In the genomic region with DNA sequence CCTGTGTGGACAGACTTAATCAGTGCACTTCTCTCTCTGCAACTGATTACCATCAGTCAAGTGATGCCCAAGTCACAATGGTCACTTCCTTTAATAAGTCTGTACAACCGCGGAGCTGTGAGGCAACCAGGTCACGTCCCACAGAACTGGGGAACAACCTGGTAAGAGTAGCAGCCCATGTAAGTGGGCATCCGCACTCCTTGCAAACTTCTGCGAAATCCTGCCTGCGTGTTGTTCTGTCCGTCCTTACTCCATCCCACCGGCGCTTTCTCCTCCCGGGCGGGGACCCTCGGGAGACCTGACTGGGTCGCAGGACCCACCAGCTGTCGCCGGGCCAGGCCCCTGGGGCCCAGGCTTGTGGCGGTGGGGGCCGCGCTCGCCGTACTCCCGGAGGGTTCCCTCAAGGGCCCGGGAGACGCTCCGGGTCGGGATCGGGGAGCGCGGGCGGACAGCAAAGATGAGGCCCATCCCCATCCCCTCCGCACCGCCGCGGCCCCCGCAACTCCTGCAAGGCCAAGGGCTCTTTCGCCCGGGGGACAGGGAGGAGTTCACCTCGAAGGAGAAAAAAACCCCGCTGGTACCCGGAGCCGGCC, we compare ENCODE assay signal across 8 mouse cellular contexts. TPM values are rescaled to one million over a fixed set of nuclear protein-coding genes. Genes with fewer than 3 reads are reported as not detected.
DNase-seq lines count a peak whose midpoint lies in the region; ATAC-seq lines count a peak whose summit lies in the region.

No protein-coding gene starts in this region.

- peak; percentile 20 for ATAC-seq in CD4-positive, CD25-positive, alpha-beta regulatory T cell, adult 4 months
- peak; percentile 68 for ATAC-seq in embryonic facial prominence, embryonic 12.5 days (ENCODE audit: insufficient number of reproducible peaks, insufficient read depth, low FRiP score, low TSS enrichment)
- ATAC-seq in hindbrain, embryonic 16.5 days, result peak; percentile 73
- peak; percentile 71; the same call in 1 of the 2 replicates for ATAC-seq in neural tube, embryonic 14.5 days (ENCODE audit: low read depth)

- H3K36me3 ChIP-seq in embryonic facial prominence, embryonic 12.5 days, result no peaks in the 10 kb centered on the region
- no peaks in the 10 kb centered on the region for H3K36me3 ChIP-seq in hindbrain, embryonic 16.5 days (ENCODE audit: control insufficient read depth, insufficient read depth, low read length)
- H3K36me3 ChIP-seq in neural tube, embryonic 14.5 days (ENCODE audit: control insufficient read depth, insufficient read depth, low read length), result no peaks in the 10 kb centered on the region

- peak overlapping the region; percentile 83 for H3K9ac ChIP-seq in embryonic facial prominence, embryonic 12.5 days
- H3K9ac ChIP-seq in hindbrain, embryonic 16.5 days (ENCODE audit: low read depth, low read length), result peak overlapping the region; percentile 94
- H3K9ac ChIP-seq in neural tube, embryonic 14.5 days (replicated peaks; ENCODE audit: low read depth, low read length), result peak overlapping the region; percentile 79

- peak; percentile 97 for DNase-seq in heart, adult 11 months
- no peak for DNase-seq in heart, postnatal 36 days
- DNase-seq in lung, adult 18-20 months, result peak; percentile 63 to 64
- no peak for DNase-seq in cerebellum, adult 11 months

- WGBS in embryonic facial prominence, embryonic 12.5 days, result under 1% methylated on average over 36 of the region's 40 CpGs
- WGBS in hindbrain, embryonic 16.5 days, result under 1% methylated on average over 35 of the region's 40 CpGs
- under 1% methylated on average over 40 of the region's 40 CpGs for WGBS in neural tube, embryonic 14.5 days

- peak overlapping the region; percentile 82 for H3K4me2 ChIP-seq in embryonic facial prominence, embryonic 12.5 days (replicated peaks)
- peak overlapping the region; percentile 77 for H3K4me2 ChIP-seq in hindbrain, embryonic 16.5 days (ENCODE audit: low read length)
- peak overlapping the region; percentile 69 for H3K4me2 ChIP-seq in neural tube, embryonic 14.5 days (ENCODE audit: low read depth, low read length)

- intact Hi-C loops in heart, postnatal 36 days (cut with DNase I), result loop anchor here (2.0 to 10.0 kb wide), 6 partner anchors 68 to 670 kb away; partner anchors contain the start of genes Akirin2, Mob3b, Orc3 and Rars2

- H3K4me1 ChIP-seq in embryonic facial prominence, embryonic 12.5 days, result peaks cover 4% of the 10 kb centered on the region; the same call in 1 of the 2 replicates
- H3K4me1 ChIP-seq in hindbrain, embryonic 16.5 days (ENCODE audit: control insufficient read depth, insufficient read depth, low read depth, low read length), result peaks cover 2% of the 10 kb centered on the region; the same call in 1 of the 2 replicates
- H3K4me1 ChIP-seq in neural tube, embryonic 14.5 days (ENCODE audit: control insufficient read depth, insufficient read depth, low read length), result no peaks in the 10 kb centered on the region

- peak overlapping the region; percentile 94 for H3K4me3 ChIP-seq in embryonic facial prominence, embryonic 12.5 days
- H3K4me3 ChIP-seq in hindbrain, embryonic 16.5 days (ENCODE audit: low read length), result peak overlapping the region; percentile 94
- H3K4me3 ChIP-seq in neural tube, embryonic 14.5 days (ENCODE audit: low read depth, low read length), result peak overlapping the region; percentile 68

- no peaks in the 10 kb centered on the region for H3K27me3 ChIP-seq in embryonic facial prominence, embryonic 12.5 days
- H3K27me3 ChIP-seq in hindbrain, embryonic 16.5 days (replicated peaks; ENCODE audit: control insufficient read depth, insufficient read depth, low read length), result no peaks in the 10 kb centered on the region
- no peaks in the 10 kb centered on the region for H3K27me3 ChIP-seq in neural tube, embryonic 14.5 days (ENCODE audit: control insufficient read depth, insufficient read depth, low read length)

- peak overlapping the region; percentile 42 for H3K27ac ChIP-seq in embryonic facial prominence, embryonic 12.5 days
- peak overlapping the region; percentile 78 for H3K27ac ChIP-seq in hindbrain, embryonic 16.5 days (ENCODE audit: low read depth, low read length)
- peak overlapping the region; percentile 70 for H3K27ac ChIP-seq in neural tube, embryonic 14.5 days (ENCODE audit: low read depth, low read length)

- H3K9me3 ChIP-seq in embryonic facial prominence, embryonic 12.5 days, result no peaks in the 10 kb centered on the region
- no peaks in the 10 kb centered on the region for H3K9me3 ChIP-seq in hindbrain, embryonic 16.5 days (ENCODE audit: control insufficient read depth, low read length)
- H3K9me3 ChIP-seq in neural tube, embryonic 14.5 days (ENCODE audit: control insufficient read depth, low read length), result no peaks in the 10 kb centered on the region

RNA-seq across cellular contexts. Expression of gene C9orf72, which starts 0.7 kb away (rescaled TPM):
- 10 to 100 TPM; 20.6 to 21.2 TPM for total RNA-seq in heart, postnatal 36 days (2021)
- polyA plus RNA-seq in CD4-positive, CD25-positive, alpha-beta regulatory T cell, adult 4 months (2017; shearing (Covaris generic)), result 10 to 100 TPM; 11.7 to 19.7 TPM
- polyA plus RNA-seq in embryonic facial prominence, embryonic 12.5 days (2016; fragmentation: Nextera tagmentation; extraction: Ambion mirVana), result 15.7 and 15.8 TPM in 2 replicates
- polyA plus RNA-seq in hindbrain, embryonic 16.5 days (2015; fragmentation: Nextera tagmentation; extraction: Ambion mirVana), result 42.6 and 46.6 TPM in 2 replicates
- polyA plus RNA-seq in neural tube, embryonic 14.5 days (2014; fragmentation: Nextera tagmentation; extraction: Ambion mirVana), result 53.3 and 62.4 TPM in 2 replicates

Comparison
In these comparisons a context has a peak if more than half of its experiments do, and no peak if none do; other contexts are left out.
1. DNase-seq: peak in heart, adult 11 months (single experiment) and lung, adult 18-20 months (2 of 2); none in heart, postnatal 36 days (0 of 2) and cerebellum, adult 11 months (single experiment).
2. ATAC-seq: peak in every context shown above with its lines; median percentile 73 in hindbrain, embryonic 16.5 days; 71 in neural tube, embryonic 14.5 days; 68 in embryonic facial prominence, embryonic 12.5 days; 20 in CD4-positive, CD25-positive, alpha-beta regulatory T cell, adult 4 months.
3. Peak in every context shown above with its lines, with median percentiles within 50 percentile points of each other: H3K27ac ChIP-seq, H3K4me2 ChIP-seq, H3K4me3 ChIP-seq and H3K9ac ChIP-seq.